Mouse (Mus musculus) neural tube, embryonic 13.5 days (tissue): ENCODE results near the gene Psg20. TPM values are rescaled to one million over a fixed set of nuclear protein-coding genes. Genes with fewer than 3 reads are reported as not detected.
"Not testable (repeated sequence)": the region's sequence is repeated elsewhere in the genome, so short reads cannot be mapped to it uniquely, and the experiment has no call there.

Source experiments
- ATAC-seq: fragments of 200-750 bp; cut with Nextera tagmentation; 2 replicates; pipeline ENCODE4 v1.8.0; 2017; ENCODE audit warnings: low read depth, mild to moderate bottlenecking, moderate TSS enrichment, moderate library complexity
- H3K27ac ChIP-seq: fragments of 300-500 bp; sonication (generic); replicated peaks from 2 replicates; pipeline ENCODE4 v1.5.1; 2015; ENCODE audit warnings: moderate library complexity, mild to moderate bottlenecking, inconsistent platforms
- H3K27me3 ChIP-seq: fragments of 300-500 bp; sonication (generic); 2 replicates; pipeline ENCODE4 v1.6.1; 2015; ENCODE audit warnings: mild to moderate bottlenecking, inconsistent platforms
- H3K36me3 ChIP-seq: fragments of 300-500 bp; sonication (generic); 2 replicates; pipeline ENCODE4 v1.6.1; 2015; ENCODE audit warnings: mild to moderate bottlenecking, inconsistent platforms
- H3K4me1 ChIP-seq: fragments of 300-500 bp; sonication (generic); replicated peaks from 2 replicates; pipeline ENCODE4 v1.6.1; 2015; ENCODE audit warnings: inconsistent platforms
- H3K4me2 ChIP-seq: fragments of 300-500 bp; sonication (generic); 2 replicates; pipeline ENCODE4 v1.6.1; 2015; ENCODE audit warnings: inconsistent platforms, mild to moderate bottlenecking, moderate library complexity
- H3K4me3 ChIP-seq: fragments of 300-500 bp; sonication (generic); 2 replicates; pipeline ENCODE4 v1.5.1; 2015; ENCODE audit warnings: mild to moderate bottlenecking, inconsistent platforms
- H3K9ac ChIP-seq: fragments of 300-500 bp; sonication (generic); 2 replicates; pipeline ENCODE4 v1.6.1; 2015; ENCODE audit warnings: moderate library complexity, mild to moderate bottlenecking, inconsistent platforms
- H3K9me3 ChIP-seq: fragments of 300-500 bp; sonication (generic); 2 replicates; pipeline ENCODE4 v1.6.1; 2016; ENCODE audit warnings: inconsistent platforms
- WGBS: fragments of 180-500 bp; shearing (Covaris S2); methylation state at CpG from one replicate; pipeline ENCODE4 v1.1.7; 2015; 5-methylcytosine and 5-hydroxymethylcytosine counted together
- polyA plus RNA-seq: library from polyadenylated mRNA; unstranded; fragments of >200 nt; fragmentation: Nextera tagmentation; extraction: Ambion mirVana; gene quantifications from 2 replicates; pipeline ENCODE4 v1.2.1, GENCODE M21; 2015

Psg20 gene
- polyA plus RNA-seq, 1 experiment from 2014 or later: not detected

GRCm38 (mm10) chr7:18626921-18627320 lies 59.1 kb downstream of the Psg20 start:
- H3K4me2 ChIP-seq, H3K9ac ChIP-seq, H3K27ac ChIP-seq, H3K9me3 ChIP-seq, H3K4me1 ChIP-seq, ATAC-seq, H3K36me3 ChIP-seq, H3K4me3 ChIP-seq, H3K27me3 ChIP-seq: not testable (repeated sequence)
- 83% methylated on average over 8 of the region's 8 CpGs for WGBS

Other genes with a start within 250 kb of the Psg20 start
- gene Psg26, start 202.0 kb downstream of the Psg20 start, polyA plus RNA-seq: not detected in 2 replicates
- gene Psg25, start 153.9 kb downstream of the Psg20 start, polyA plus RNA-seq: not detected in 2 replicates
- gene Psg27, start 118.9 kb downstream of the Psg20 start, polyA plus RNA-seq: not detected in 2 replicates
- gene Psg23, start 69.7 kb downstream of the Psg20 start, polyA plus RNA-seq: not detected in 2 replicates
- gene Psg21, start 29.5 kb downstream of the Psg20 start, polyA plus RNA-seq: not detected in 2 replicates
- gene Psg22, start 31.9 kb upstream of the Psg20 start, polyA plus RNA-seq: not detected in 2 replicates
- not detected in 2 replicates for gene Psg19, start 112.3 kb upstream of the Psg20 start, polyA plus RNA-seq
- not detected in 2 replicates for gene Psg17, start 135.4 kb upstream of the Psg20 start, polyA plus RNA-seq
- 0.17 and 0.59 TPM in 2 replicates for gene Mill2, start 153.8 kb upstream of the Psg20 start, polyA plus RNA-seq
- gene Pglyrp1, start 185.1 kb upstream of the Psg20 start, polyA plus RNA-seq: 12.6 and 12.8 TPM in 2 replicates
- gene Ccdc61, start 224.2 kb upstream of the Psg20 start, polyA plus RNA-seq: 19.7 and 23.0 TPM in 2 replicates
- gene Nova2, start 239.7 kb upstream of the Psg20 start, polyA plus RNA-seq: 9.7 and 10.7 TPM in 2 replicates